Mouse (Mus musculus) liver, postnatal 0 days (tissue): ENCODE results near the gene Duxf3.
"Not testable (repeated sequence)": the region's sequence is repeated elsewhere in the genome, so short reads cannot be mapped to it uniquely, and the experiment has no call there.

Experiments
- CTCF ChIP-seq: sonication (generic); IDR thresholded peaks from 2 replicates; pipeline ENCODE4 v1.5.1; 2016; ENCODE audit warnings: antibody characterized with exemption, low read depth
- EP300 ChIP-seq: IDR thresholded peaks from 2 replicates; pipeline ENCODE4 v1.6.1; 2016; ENCODE audit warnings: antibody characterized with exemption, low read depth, mild to moderate bottlenecking

- TF ChIP-seq CTCF, EP300: not testable (repeated sequence)
Observed at GRCm38 (mm10) chr10:58230021-58230420, 2.5 kb downstream of the Duxf3 start.
